ENCODE assay signal across 13 mouse cellular contexts in genomic region chrX:36906539-36906938, GRCm38 (mm10). TPM values are rescaled to one million over a fixed set of nuclear protein-coding genes. Genes with fewer than 3 reads are reported as not detected.
DNase-seq lines count a peak whose midpoint lies in the region; ATAC-seq and TF ChIP-seq lines count a peak whose summit lies in the region.
"Had no signal": no experiment of that assay in that cellular context is flagged by ENCODE, and none has a peak within 500 bp of the region (broad histone marks: within the 10 kb centered on the region; RNA-seq: fewer than 3 reads in every experiment).

No protein-coding gene starts in this region.

- H3K4me1 ChIP-seq in heart, postnatal 0 days (ENCODE audit: control insufficient read depth, insufficient read depth): no peaks in the 10 kb centered on the region
- no peaks in the 10 kb centered on the region for H3K4me1 ChIP-seq in lung, postnatal 0 days (ENCODE audit: insufficient read depth, low read depth, low read length)
- H3K4me1 ChIP-seq in hindbrain, embryonic 12.5 days: no peaks in the 10 kb centered on the region
- H3K4me1 ChIP-seq: heart, embryonic 10.5 days; midbrain, embryonic 12.5 days; neural tube, embryonic 12.5 days had no signal

- H3K27ac ChIP-seq in heart, postnatal 0 days (ENCODE audit: low read depth): no peak overlapping the region
- no peak overlapping the region for H3K27ac ChIP-seq in lung, postnatal 0 days (ENCODE audit: low read length)
- H3K27ac ChIP-seq in hindbrain, embryonic 12.5 days: no peak overlapping the region
- H3K27ac ChIP-seq: heart, embryonic 10.5 days; midbrain, embryonic 12.5 days; neural tube, embryonic 12.5 days had no signal

- no peak overlapping the region for H3K4me2 ChIP-seq in heart, postnatal 0 days (ENCODE audit: low read depth, low read length)
- H3K4me2 ChIP-seq in lung, postnatal 0 days (replicated peaks; ENCODE audit: low read depth, low read length): no peak overlapping the region
- no peak overlapping the region for H3K4me2 ChIP-seq in hindbrain, embryonic 12.5 days (replicated peaks)
- H3K4me2 ChIP-seq: midbrain, embryonic 12.5 days; neural tube, embryonic 12.5 days had no signal

- H3K4me3 ChIP-seq in heart, postnatal 0 days (ENCODE audit: low read depth, low read length): no peak overlapping the region
- H3K4me3 ChIP-seq in lung, postnatal 0 days (ENCODE audit: low read depth, low read length): no peak overlapping the region
- H3K4me3 ChIP-seq in hindbrain, embryonic 12.5 days: no peak overlapping the region
- H3K4me3 ChIP-seq: heart, embryonic 10.5 days; midbrain, embryonic 12.5 days; neural tube, embryonic 12.5 days had no signal

- H3K9me3 ChIP-seq in heart, postnatal 0 days (replicated peaks; ENCODE audit: control insufficient read depth, low read length): no peaks in the 10 kb centered on the region
- H3K9me3 ChIP-seq in lung, postnatal 0 days (ENCODE audit: low read length): no peaks in the 10 kb centered on the region
- no peaks in the 10 kb centered on the region for H3K9me3 ChIP-seq in hindbrain, embryonic 12.5 days (replicated peaks)
- H3K9me3 ChIP-seq: heart, embryonic 10.5 days; midbrain, embryonic 12.5 days had no signal

- DNase-seq in heart, postnatal 0 days (ENCODE audit: low spot score): no peak
- no peak for DNase-seq in heart, adult 11 months
- peak; percentile 14 for DNase-seq in lung, postnatal 0 days (ENCODE audit: low spot score)
- DNase-seq in lung, postnatal 36 days: no peak
- DNase-seq in MN1 (ENCODE audit: low spot score): peak; percentile 22
- DNase-seq in embryo, embryonic 11 days: peak; percentile 19
- DNase-seq in left cerebral cortex, adult 8-10 months (ENCODE audit: low spot score in 2 of 2): no peak
- DNase-seq: kidney, adult 11 months; thymus, adult 18-20 months had no signal

- no peak overlapping the region for H3K9ac ChIP-seq in heart, postnatal 0 days (replicated peaks; ENCODE audit: low read depth, low read length)
- H3K9ac ChIP-seq in lung, postnatal 0 days (replicated peaks; ENCODE audit: low read depth): no peak overlapping the region
- no peak overlapping the region for H3K9ac ChIP-seq in hindbrain, embryonic 12.5 days
- H3K9ac ChIP-seq: midbrain, embryonic 12.5 days; neural tube, embryonic 12.5 days had no signal

- TF ChIP-seq CTCF in heart, postnatal 0 days (IDR thresholded peaks at IDR 0.05; ENCODE audit: low read depth): peak; percentile 20; the same call in 1 of the 2 replicates
- peak; percentile 48 for TF ChIP-seq CTCF in lung, postnatal 0 days (IDR thresholded peaks at IDR 0.05)

- H3K36me3 ChIP-seq in heart, postnatal 0 days (replicated peaks; ENCODE audit: control insufficient read depth, insufficient read depth, low read length): no peaks in the 10 kb centered on the region
- H3K36me3 ChIP-seq in lung, postnatal 0 days (ENCODE audit: insufficient read depth, low read length): no peaks in the 10 kb centered on the region
- H3K36me3 ChIP-seq in hindbrain, embryonic 12.5 days: no peaks in the 10 kb centered on the region
- H3K36me3 ChIP-seq: heart, embryonic 10.5 days; midbrain, embryonic 12.5 days; neural tube, embryonic 12.5 days had no signal

- H3K27me3 ChIP-seq in heart, postnatal 0 days (ENCODE audit: control insufficient read depth, insufficient read depth, low read length): no peaks in the 10 kb centered on the region
- H3K27me3 ChIP-seq in lung, postnatal 0 days (replicated peaks; ENCODE audit: insufficient read depth, low read length): no peaks in the 10 kb centered on the region
- H3K27me3 ChIP-seq in hindbrain, embryonic 12.5 days: no peaks in the 10 kb centered on the region
- H3K27me3 ChIP-seq: midbrain, embryonic 12.5 days; neural tube, embryonic 12.5 days had no signal

- ATAC-seq in heart, postnatal 0 days (ENCODE audit: insufficient read depth, low read depth): no peak
- ATAC-seq in lung, postnatal 0 days: no peak
- ATAC-seq in hindbrain, embryonic 12.5 days (ENCODE audit: low FRiP score): no peak

- no peak for TF ChIP-seq EP300 in heart, postnatal 0 days (IDR thresholded peaks at IDR 0.05; ENCODE audit: low read depth)
- no peak for TF ChIP-seq EP300 in lung, postnatal 0 days (IDR thresholded peaks at IDR 0.05)

- WGBS in heart, postnatal 0 days: 19% methylated on average over 5 of the region's 5 CpGs
- 17% methylated on average over 5 of the region's 5 CpGs for WGBS in lung, postnatal 0 days
- 30% methylated on average over 5 of the region's 5 CpGs for WGBS in hindbrain, embryonic 12.5 days

RNA-seq across cellular contexts. Expression of gene Nkrf, which starts 3.8 kb away (rescaled TPM):
- total RNA-seq in heart, postnatal 0 days (2014; rRNA removed; ENCODE audit: low replicate concordance): 0.62 and 5.7 TPM in 2 replicates
- polyA plus RNA-seq in heart, postnatal 0 days (2015; fragmentation: Nextera tagmentation; extraction: Ambion mirVana): 0.44 and 0.51 TPM in 2 replicates
- 0.97 and 1.0 TPM in 2 replicates for polyA plus RNA-seq in lung, postnatal 0 days (2015; fragmentation: Nextera tagmentation; extraction: Ambion mirVana)
- total RNA-seq in left cerebral cortex, adult 8-10 months (2022): 10 to 100 TPM; 26.9 to 32.9 (median 31.2) TPM
- polyA plus RNA-seq in hindbrain, embryonic 12.5 days (2016; fragmentation: Nextera tagmentation; extraction: Ambion mirVana): 8.7 and 9.8 TPM in 2 replicates

RNA-seq across cellular contexts. Expression of gene C330007P06Rik, which starts 32.6 kb away (rescaled TPM):
- 16.6 and 19.0 TPM in 2 replicates for total RNA-seq in heart, postnatal 0 days (2014; rRNA removed; ENCODE audit: low replicate concordance)
- 10.5 and 10.7 TPM in 2 replicates for polyA plus RNA-seq in heart, postnatal 0 days (2015; fragmentation: Nextera tagmentation; extraction: Ambion mirVana)
- polyA plus RNA-seq in lung, postnatal 0 days (2015; fragmentation: Nextera tagmentation; extraction: Ambion mirVana): 21.2 and 23.9 TPM in 2 replicates
- 10 to 100 TPM; 36.4 to 42.3 (median 37.5) TPM for total RNA-seq in left cerebral cortex, adult 8-10 months (2022)
- 30.5 and 32.0 TPM in 2 replicates for polyA plus RNA-seq in hindbrain, embryonic 12.5 days (2016; fragmentation: Nextera tagmentation; extraction: Ambion mirVana)

RNA-seq across cellular contexts. Expression of gene Ube2a, which starts 32.8 kb away (rescaled TPM):
- 24.1 and 75.9 TPM in 2 replicates for total RNA-seq in heart, postnatal 0 days (2014; rRNA removed; ENCODE audit: low replicate concordance)
- polyA plus RNA-seq in heart, postnatal 0 days (2015; fragmentation: Nextera tagmentation; extraction: Ambion mirVana): 210 and 213 TPM in 2 replicates
- 176 and 189 TPM in 2 replicates for polyA plus RNA-seq in lung, postnatal 0 days (2015; fragmentation: Nextera tagmentation; extraction: Ambion mirVana)
- 10 to 100 TPM; 38.8 to 46.3 (median 44.9) TPM for total RNA-seq in left cerebral cortex, adult 8-10 months (2022)
- polyA plus RNA-seq in hindbrain, embryonic 12.5 days (2016; fragmentation: Nextera tagmentation; extraction: Ambion mirVana): 109 and 111 TPM in 2 replicates

Comparison
In these comparisons a context has a peak if more than half of its experiments do, and no peak if none do; other contexts are left out.
1. DNase-seq: peak in lung, postnatal 0 days (single experiment), MN1 (single experiment) and embryo, embryonic 11 days (single experiment); none in heart, postnatal 0 days (single experiment), heart, adult 11 months (single experiment), lung, postnatal 36 days (single experiment) and left cerebral cortex, adult 8-10 months (0 of 2).